Mouse (Mus musculus): ENCODE measurements around the gene Ccdc106. TPM values are rescaled to one million over a fixed set of nuclear protein-coding genes. Genes with fewer than 3 reads are reported as not detected.

Gene Ccdc106
- polyA plus RNA-seq, 1 experiment from 2014 or later: 13.6 TPM

DNA sequence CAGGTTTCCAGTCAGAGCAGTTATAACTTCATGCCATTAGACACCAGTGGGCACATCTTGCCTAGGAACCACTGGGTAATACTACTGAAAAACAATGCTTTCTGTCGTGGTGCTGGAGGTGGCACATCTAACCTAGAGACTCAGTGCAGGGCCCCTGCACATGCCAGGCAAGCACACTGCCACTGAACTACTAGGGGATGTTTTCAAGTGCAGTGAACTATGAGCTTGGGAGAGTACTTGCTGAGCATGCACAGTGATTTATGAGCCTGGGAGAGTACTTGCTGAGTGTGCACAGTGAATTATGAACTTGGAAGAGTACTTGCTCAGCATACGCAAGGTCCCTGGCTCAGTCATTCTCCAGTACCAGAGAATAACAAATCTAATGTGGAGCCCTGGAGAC, 82.2 kb downstream of the Ccdc106 start:
- H3K27me3 ChIP-seq (ENCODE audit: control insufficient read depth, insufficient read depth, low read length): no peaks in the 10 kb centered on the region
- ATAC-seq (ENCODE audit: low FRiP score, low TSS enrichment) (no peak), DNase-seq (ENCODE audit: low spot score) (no peak)
- H3K4me2 ChIP-seq (replicated peaks; ENCODE audit: low read depth): no peak overlapping the region
- TF ChIP-seq EP300 (optimal IDR thresholded peaks at IDR 0.05) (no peak), CTCF (IDR thresholded peaks at IDR 0.05; ENCODE audit: low read depth) (no peak)
- H3K9ac ChIP-seq (ENCODE audit: low read length): no peak overlapping the region
- no peaks in the 10 kb centered on the region for H3K4me1 ChIP-seq (replicated peaks; ENCODE audit: control insufficient read depth, insufficient read depth)
- H3K36me3 ChIP-seq (ENCODE audit: control insufficient read depth, insufficient read depth, low read length): no peaks in the 10 kb centered on the region
- no peak overlapping the region for H3K27ac ChIP-seq (replicated peaks)
- 82% methylated on average over 2 of the region's 2 CpGs for WGBS
- no peaks in the 10 kb centered on the region for H3K9me3 ChIP-seq (ENCODE audit: control insufficient read depth, low read length)
- no peak overlapping the region for H3K4me3 ChIP-seq (ENCODE audit: low read depth, low read length)

- TF ChIP-seq CTCF (IDR thresholded peaks at IDR 0.05; ENCODE audit: low read depth): no peak
- TF ChIP-seq EP300 (optimal IDR thresholded peaks at IDR 0.05): no peak
- ATAC-seq (ENCODE audit: low FRiP score, low TSS enrichment): no peak
- Histone ChIP-seq H3K36me3 (ENCODE audit: control insufficient read depth, insufficient read depth, low read length) (no peaks in the 10 kb centered on the region), H3K27me3 (ENCODE audit: control insufficient read depth, insufficient read depth, low read length) (no peaks in the 10 kb centered on the region), H3K27ac (replicated peaks) (no peak overlapping the region), H3K9me3 (ENCODE audit: control insufficient read depth, low read length) (no peaks in the 10 kb centered on the region), H3K9ac (ENCODE audit: low read length) (no peak overlapping the region), H3K4me3 (ENCODE audit: low read depth, low read length) (no peak overlapping the region), H3K4me2 (replicated peaks; ENCODE audit: low read depth) (no peak overlapping the region), H3K4me1 (replicated peaks; ENCODE audit: control insufficient read depth, insufficient read depth) (no peaks in the 10 kb centered on the region)
- WGBS: 67% methylated on average over 4 of the region's 4 CpGs
- no peak for DNase-seq (ENCODE audit: low spot score)
Measured at GRCm38 (mm10) chr7:5108272-5108671, 87.9 kb downstream of the Ccdc106 start.

DNA sequence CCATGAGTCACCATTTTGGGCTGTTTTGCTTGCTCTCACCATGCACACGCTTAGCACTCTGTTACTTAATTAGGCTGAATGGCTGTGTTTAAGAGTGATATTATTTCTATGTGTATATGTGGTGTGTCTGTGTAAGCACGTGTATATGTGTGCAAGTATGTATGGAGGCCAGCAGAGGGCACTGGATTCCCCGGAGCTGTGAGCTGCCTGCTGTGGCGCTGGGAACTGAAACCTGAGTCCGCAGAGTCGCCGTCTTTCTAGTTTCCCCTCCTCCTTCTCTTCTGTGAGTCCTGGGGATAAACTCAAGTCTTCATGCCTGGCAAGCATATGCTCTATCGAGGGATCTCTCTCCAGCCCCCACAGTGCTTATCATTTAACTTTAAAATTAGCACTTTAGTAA, 88.9 kb downstream of the Ccdc106 start:
- Histone ChIP-seq H3K9ac (ENCODE audit: low read length) (no peak overlapping the region), H3K27ac (replicated peaks) (no peak overlapping the region), H3K9me3 (ENCODE audit: control insufficient read depth, low read length) (no peaks in the 10 kb centered on the region), H3K27me3 (ENCODE audit: control insufficient read depth, insufficient read depth, low read length) (no peaks in the 10 kb centered on the region), H3K4me2 (replicated peaks; ENCODE audit: low read depth) (no peak overlapping the region), H3K36me3 (ENCODE audit: control insufficient read depth, insufficient read depth, low read length) (no peaks in the 10 kb centered on the region), H3K4me1 (replicated peaks; ENCODE audit: control insufficient read depth, insufficient read depth) (no peaks in the 10 kb centered on the region), H3K4me3 (ENCODE audit: low read depth, low read length) (no peak overlapping the region)
- WGBS: 79% methylated on average over 8 of the region's 8 CpGs
- DNase-seq (ENCODE audit: low spot score) (no peak), ATAC-seq (ENCODE audit: low FRiP score, low TSS enrichment) (no peak)
- TF ChIP-seq EP300 (optimal IDR thresholded peaks at IDR 0.05): no peak
- TF ChIP-seq CTCF (IDR thresholded peaks at IDR 0.05; ENCODE audit: low read depth): no peak

Other genes with a start within 250 kb of the Ccdc106 start
- not detected in 2 replicates for gene Fam71e2, start 249.3 kb upstream of the Ccdc106 start, polyA plus RNA-seq (2015; fragmentation: Nextera tagmentation; extraction: Ambion mirVana)
- gene Il11, start 237.7 kb upstream of the Ccdc106 start, polyA plus RNA-seq (2015; fragmentation: Nextera tagmentation; extraction: Ambion mirVana): 0.42 and 0.65 TPM in 2 replicates
- 0.42 and 0.80 TPM in 2 replicates for gene Tmem190, start 237.6 kb upstream of the Ccdc106 start, polyA plus RNA-seq (2015; fragmentation: Nextera tagmentation; extraction: Ambion mirVana)
- gene Tmem238, start 230.9 kb upstream of the Ccdc106 start, polyA plus RNA-seq (2015; fragmentation: Nextera tagmentation; extraction: Ambion mirVana): 69.0 and 70.7 TPM in 2 replicates
- 322 and 359 TPM in 2 replicates for gene Rpl28, start 227.7 kb upstream of the Ccdc106 start, polyA plus RNA-seq (2015; fragmentation: Nextera tagmentation; extraction: Ambion mirVana)
- 95.5 and 111 TPM in 2 replicates for gene Ube2s, start 208.0 kb upstream of the Ccdc106 start, polyA plus RNA-seq (2015; fragmentation: Nextera tagmentation; extraction: Ambion mirVana)
- gene Shisa7, start 175.9 kb upstream of the Ccdc106 start, polyA plus RNA-seq (2015; fragmentation: Nextera tagmentation; extraction: Ambion mirVana): 0.15 and 0.16 TPM in 2 replicates
- gene Isoc2b, start 150.3 kb upstream of the Ccdc106 start, polyA plus RNA-seq (2015; fragmentation: Nextera tagmentation; extraction: Ambion mirVana): 17.5 and 21.7 TPM in 2 replicates
- 0.56 and 0.67 TPM in 2 replicates for gene Isoc2a, start 143.4 kb upstream of the Ccdc106 start, polyA plus RNA-seq (2015; fragmentation: Nextera tagmentation; extraction: Ambion mirVana)
- not detected in 2 replicates for gene Gm36210, start 114.0 kb upstream of the Ccdc106 start, polyA plus RNA-seq (2015; fragmentation: Nextera tagmentation; extraction: Ambion mirVana)
- gene Zfp628, start 105.3 kb upstream of the Ccdc106 start, polyA plus RNA-seq (2015; fragmentation: Nextera tagmentation; extraction: Ambion mirVana): 1.8 and 1.9 TPM in 2 replicates
- 2.3 and 2.5 TPM in 2 replicates for gene Nat14, start 98.5 kb upstream of the Ccdc106 start, polyA plus RNA-seq (2015; fragmentation: Nextera tagmentation; extraction: Ambion mirVana)
- gene Ssc5d, start 94.8 kb upstream of the Ccdc106 start, polyA plus RNA-seq (2015; fragmentation: Nextera tagmentation; extraction: Ambion mirVana): 1.3 and 1.9 TPM in 2 replicates
- 0.15 TPM in 1 of 2 replicates, not detected in the other for gene Sbk2, start 56.1 kb upstream of the Ccdc106 start, polyA plus RNA-seq (2015; fragmentation: Nextera tagmentation; extraction: Ambion mirVana)
- 0.04 TPM in 1 of 2 replicates, not detected in the other for gene Sbk3, start 49.4 kb upstream of the Ccdc106 start, polyA plus RNA-seq (2015; fragmentation: Nextera tagmentation; extraction: Ambion mirVana)
- gene Zfp579, start 24.4 kb upstream of the Ccdc106 start, polyA plus RNA-seq (2015; fragmentation: Nextera tagmentation; extraction: Ambion mirVana): 10.9 and 15.0 TPM in 2 replicates
- 14.0 and 16.3 TPM in 2 replicates for gene Zfp524, start 6.1 kb upstream of the Ccdc106 start, polyA plus RNA-seq (2015; fragmentation: Nextera tagmentation; extraction: Ambion mirVana)
- 14.9 and 17.8 TPM in 2 replicates for gene Fiz1, start 5.9 kb upstream of the Ccdc106 start, polyA plus RNA-seq (2015; fragmentation: Nextera tagmentation; extraction: Ambion mirVana)
- 3.3 and 3.7 TPM in 2 replicates for gene Gm44973, start 5.1 kb upstream of the Ccdc106 start, polyA plus RNA-seq (2015; fragmentation: Nextera tagmentation; extraction: Ambion mirVana)
- gene Zfp865, start 177 bp upstream of the Ccdc106 start, polyA plus RNA-seq (2015; fragmentation: Nextera tagmentation; extraction: Ambion mirVana): 2.2 and 2.3 TPM in 2 replicates
- gene 4632433K11Rik, start 13.6 kb downstream of the Ccdc106 start, polyA plus RNA-seq (2015; fragmentation: Nextera tagmentation; extraction: Ambion mirVana): not detected in 2 replicates
- 4.1 and 4.3 TPM in 2 replicates for gene Zfp784, start 17.9 kb downstream of the Ccdc106 start, polyA plus RNA-seq (2015; fragmentation: Nextera tagmentation; extraction: Ambion mirVana)
- 21.0 and 21.6 TPM in 2 replicates for gene Zfp580, start 31.0 kb downstream of the Ccdc106 start, polyA plus RNA-seq (2015; fragmentation: Nextera tagmentation; extraction: Ambion mirVana)
- gene U2af2, start 41.6 kb downstream of the Ccdc106 start, polyA plus RNA-seq (2015; fragmentation: Nextera tagmentation; extraction: Ambion mirVana): 49.2 and 50.1 TPM in 2 replicates
- 41.0 and 44.5 TPM in 2 replicates for gene Epn1, start 59.7 kb downstream of the Ccdc106 start, polyA plus RNA-seq (2015; fragmentation: Nextera tagmentation; extraction: Ambion mirVana)
- not detected in 2 replicates for gene Rfpl4, start 96.4 kb downstream of the Ccdc106 start, polyA plus RNA-seq (2015; fragmentation: Nextera tagmentation; extraction: Ambion mirVana)
- gene Rasl2-9, start 105.4 kb downstream of the Ccdc106 start, polyA plus RNA-seq (2015; fragmentation: Nextera tagmentation; extraction: Ambion mirVana): 0.35 and 0.50 TPM in 2 replicates
- gene Vmn1r55, start 129.1 kb downstream of the Ccdc106 start, polyA plus RNA-seq (2015; fragmentation: Nextera tagmentation; extraction: Ambion mirVana): 0.01 TPM in 1 of 2 replicates, not detected in the other
- not detected in 2 replicates for gene Vmn1r56, start 176.2 kb downstream of the Ccdc106 start, polyA plus RNA-seq (2015; fragmentation: Nextera tagmentation; extraction: Ambion mirVana)
- not detected in 2 replicates for gene Vmn1r57, start 197.9 kb downstream of the Ccdc106 start, polyA plus RNA-seq (2015; fragmentation: Nextera tagmentation; extraction: Ambion mirVana)